Mouse (Mus musculus) brain, embryonic 14.5 days (tissue): ENCODE measurements around the gene Adamts1.

ENCODE experiments used
- CTCF ChIP-seq: fragments of 200-500 bp; IDR thresholded peaks from 2 replicates; pipeline ENCODE4 v1.5.1; 2012; ENCODE audit warnings: inconsistent platforms, mild to moderate bottlenecking, moderate library complexity, borderline replicate concordance; ENCODE audit not compliant: insufficient read depth, insufficient read length; ENCODE audit errors: extremely low read depth
- POLR2A ChIP-seq: fragments of 200-500 bp; IDR thresholded peaks from 2 replicates; pipeline ENCODE4 v1.6.1; 2012; ENCODE audit warnings: mild to moderate bottlenecking, inconsistent platforms, borderline replicate concordance; ENCODE audit not compliant: poor library complexity, insufficient read depth, insufficient read length, severe bottlenecking; ENCODE audit errors: extremely low read depth

DNA sequence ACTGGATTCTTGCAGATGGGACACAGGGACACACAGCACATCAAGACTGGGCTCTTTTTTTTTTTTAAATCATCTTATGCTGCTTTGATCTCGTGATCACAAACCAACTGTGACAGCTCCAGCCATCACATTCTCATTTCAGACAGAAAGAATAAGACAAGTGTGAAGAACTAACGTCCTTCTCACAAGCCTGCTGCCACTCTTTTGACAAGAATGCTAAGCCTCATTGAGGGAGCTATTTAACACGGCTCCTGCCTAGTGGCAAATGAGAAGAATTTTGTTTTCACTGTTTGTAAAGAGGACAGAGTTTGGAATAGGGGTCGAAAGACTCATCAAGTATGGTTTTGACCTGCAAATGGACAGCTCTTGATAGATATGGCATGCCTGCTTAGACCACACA is 35.6 kb downstream of the Adamts1 start:
- TF ChIP-seq POLR2A (no peak), CTCF (no peak)
